Mouse (Mus musculus): Measurements from ENCODE around the gene Cep57l1. TPM values are rescaled to one million over a fixed set of nuclear protein-coding genes. Genes with fewer than 3 reads are reported as not detected.
A peak's percentile ranks its signal among the peaks of the same experiment; 100 is the strongest.
"Not testable (repeated sequence)": the region's sequence is repeated elsewhere in the genome, so short reads cannot be mapped to it uniquely, and the experiment has no call there.

Cep57l1 gene
- polyA plus RNA-seq, 1 experiment from 2014 or later, result 19.5 TPM

DNA sequence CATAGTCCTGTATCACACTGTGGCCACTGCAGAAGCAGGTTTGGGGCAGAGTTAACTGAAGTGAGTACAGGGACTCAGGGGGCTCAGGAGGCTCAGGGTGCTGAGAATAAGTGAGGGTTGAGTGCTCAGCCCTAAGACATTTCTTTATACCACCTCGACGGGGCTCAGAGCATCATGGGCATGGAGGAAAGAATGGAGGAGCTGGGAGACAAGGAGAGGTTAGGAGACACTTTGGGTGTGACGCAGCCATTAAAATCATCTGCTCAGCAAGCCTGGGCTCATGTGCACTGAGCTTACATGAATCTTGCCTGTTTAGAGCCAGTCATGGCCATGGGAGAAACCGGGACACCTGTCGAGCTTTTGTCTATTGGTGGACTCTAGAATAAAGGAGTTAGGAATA lies 10.7 kb upstream of the Cep57l1 start:
- WGBS, result 92% methylated on average over 5 of the region's 5 CpGs
- Histone ChIP-seq H3K9ac (ENCODE audit: low read length) (no peak overlapping the region), H3K4me3 (replicated peaks; ENCODE audit: low read length) (no peak overlapping the region), H3K9me3 (replicated peaks; ENCODE audit: control insufficient read depth, low read length) (no peaks in the 10 kb centered on the region), H3K27me3 (ENCODE audit: control insufficient read depth, insufficient read depth, low read length) (no peaks in the 10 kb centered on the region), H3K4me1 (ENCODE audit: control insufficient read depth, insufficient read depth, low read length) (0 out of 2 replicates have a peak, but pooled peaks cover 5% of the 10 kb centered on the region), H3K36me3 (ENCODE audit: control insufficient read depth, insufficient read depth, low read length) (no peaks in the 10 kb centered on the region), H3K4me2 (ENCODE audit: low read depth, low read length) (no peak overlapping the region), H3K27ac (ENCODE audit: low read length) (no peak overlapping the region)
- ATAC-seq (ENCODE audit: insufficient read depth, low FRiP score), result no peak

DNA sequence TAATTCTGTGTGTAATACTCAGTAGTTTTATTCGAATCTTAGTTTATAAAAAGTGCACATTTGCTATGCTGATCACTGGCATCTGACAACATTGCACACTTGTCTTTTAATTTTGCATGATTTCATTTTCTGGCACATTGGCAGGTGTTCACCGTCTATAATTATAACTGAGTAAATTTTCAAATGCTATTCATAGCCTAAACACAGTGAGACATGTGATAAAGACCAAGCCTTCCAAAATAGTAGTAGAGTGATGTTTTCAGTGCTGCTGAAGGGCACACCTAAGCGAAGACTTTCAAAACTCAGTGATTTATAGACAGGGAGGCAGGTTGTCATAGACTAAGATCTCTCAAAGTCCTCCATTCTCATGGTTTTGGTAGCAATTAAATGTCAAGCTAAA lies 9.6 kb upstream of the Cep57l1 start:
- H3K36me3 ChIP-seq (ENCODE audit: control insufficient read depth, insufficient read depth, low read length), result no peaks in the 10 kb centered on the region
- H3K9ac ChIP-seq (ENCODE audit: low read length), result no peak overlapping the region
- no peak overlapping the region for H3K4me3 ChIP-seq (replicated peaks; ENCODE audit: low read length)
- no peaks in the 10 kb centered on the region for H3K27me3 ChIP-seq (ENCODE audit: control insufficient read depth, insufficient read depth, low read length)
- H3K4me1 ChIP-seq (ENCODE audit: control insufficient read depth, insufficient read depth, low read length), result 0 out of 2 replicates have a peak, but pooled peaks cover 5% of the 10 kb centered on the region
- no peak for ATAC-seq (ENCODE audit: insufficient read depth, low FRiP score)
- H3K4me2 ChIP-seq (ENCODE audit: low read depth, low read length), result no peak overlapping the region
- H3K9me3 ChIP-seq (replicated peaks; ENCODE audit: control insufficient read depth, low read length), result no peaks in the 10 kb centered on the region
- 67% methylated on average over 3 of the region's 3 CpGs for WGBS
- H3K27ac ChIP-seq (ENCODE audit: low read length), result no peak overlapping the region

DNA sequence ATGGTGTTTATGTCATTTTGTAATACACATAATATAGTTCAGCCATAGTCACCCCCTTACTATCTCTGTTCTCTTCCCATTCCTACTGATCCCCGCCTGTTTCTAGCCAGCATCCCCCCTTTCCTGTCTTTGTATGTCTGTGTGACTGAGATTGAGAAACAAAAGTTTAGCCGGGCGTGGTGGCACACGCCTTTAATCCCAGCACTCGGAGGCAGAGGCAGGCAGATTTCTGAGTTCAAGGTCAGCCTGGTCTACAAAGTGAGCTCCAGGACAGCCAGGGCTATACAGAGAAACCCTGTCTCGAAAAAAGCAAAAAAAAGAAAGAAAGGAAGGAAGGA lies 9.0 kb upstream of the Cep57l1 start:
- WGBS, result 88% methylated on average over 6 of the region's 6 CpGs
- H3K9ac ChIP-seq (ENCODE audit: low read length); ATAC-seq (ENCODE audit: insufficient read depth, low FRiP score); H3K4me3 ChIP-seq (replicated peaks; ENCODE audit: low read length); H3K27ac ChIP-seq (ENCODE audit: low read length); H3K9me3 ChIP-seq (replicated peaks; ENCODE audit: control insufficient read depth, low read length); H3K36me3 ChIP-seq (ENCODE audit: control insufficient read depth, insufficient read depth, low read length); H3K4me2 ChIP-seq (ENCODE audit: low read depth, low read length); H3K4me1 ChIP-seq (ENCODE audit: control insufficient read depth, insufficient read depth, low read length); H3K27me3 ChIP-seq (ENCODE audit: control insufficient read depth, insufficient read depth, low read length): not testable (repeated sequence)

DNA sequence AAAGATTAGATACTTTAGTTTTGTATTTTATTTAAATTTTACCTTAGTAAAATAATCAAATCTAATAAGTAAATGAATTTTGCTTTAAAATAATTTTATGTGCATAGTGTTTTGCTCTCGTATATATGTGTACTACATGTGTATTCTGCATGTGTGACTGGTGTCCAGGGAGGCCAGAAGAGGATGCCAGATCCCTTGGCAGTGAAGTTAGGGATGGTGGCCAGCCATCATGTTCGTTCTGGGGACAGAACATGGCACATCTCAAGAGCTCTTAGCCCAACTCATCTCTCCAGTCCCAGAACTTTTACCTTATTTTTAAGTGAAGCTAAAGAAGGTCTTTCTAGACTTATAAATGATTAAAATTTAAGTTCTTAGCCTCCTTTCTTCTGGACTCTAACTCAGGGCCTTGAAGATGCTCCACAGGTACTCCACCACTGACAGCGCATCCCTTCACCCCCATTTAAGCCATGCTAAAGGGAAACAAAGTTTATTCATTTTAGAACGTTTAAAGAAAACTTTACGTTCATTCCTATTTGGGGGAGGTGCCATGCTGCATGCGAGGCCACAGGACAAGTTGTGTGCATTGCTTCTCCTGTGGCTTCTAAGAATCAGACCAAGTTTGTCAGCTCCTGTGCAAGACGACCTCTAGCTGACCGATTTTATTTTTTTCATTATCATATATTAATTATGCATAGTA lies 8.5 kb upstream of the Cep57l1 start:
- Histone ChIP-seq H3K4me3 (replicated peaks; ENCODE audit: low read length) (no peak overlapping the region), H3K36me3 (ENCODE audit: control insufficient read depth, insufficient read depth, low read length) (no peaks in the 10 kb centered on the region), H3K9me3 (replicated peaks; ENCODE audit: control insufficient read depth, low read length) (no peaks in the 10 kb centered on the region), H3K27ac (ENCODE audit: low read length) (no peak overlapping the region), H3K4me2 (ENCODE audit: low read depth, low read length) (no peak overlapping the region), H3K4me1 (ENCODE audit: control insufficient read depth, insufficient read depth, low read length) (peaks cover 6% of the 10 kb centered on the region; the same call in 1 of the 2 replicates), H3K9ac (ENCODE audit: low read length) (no peak overlapping the region), H3K27me3 (ENCODE audit: control insufficient read depth, insufficient read depth, low read length) (no peaks in the 10 kb centered on the region)
- ATAC-seq (ENCODE audit: insufficient read depth, low FRiP score), result no peak
- WGBS, result 87% methylated on average over 8 of the region's 8 CpGs

DNA sequence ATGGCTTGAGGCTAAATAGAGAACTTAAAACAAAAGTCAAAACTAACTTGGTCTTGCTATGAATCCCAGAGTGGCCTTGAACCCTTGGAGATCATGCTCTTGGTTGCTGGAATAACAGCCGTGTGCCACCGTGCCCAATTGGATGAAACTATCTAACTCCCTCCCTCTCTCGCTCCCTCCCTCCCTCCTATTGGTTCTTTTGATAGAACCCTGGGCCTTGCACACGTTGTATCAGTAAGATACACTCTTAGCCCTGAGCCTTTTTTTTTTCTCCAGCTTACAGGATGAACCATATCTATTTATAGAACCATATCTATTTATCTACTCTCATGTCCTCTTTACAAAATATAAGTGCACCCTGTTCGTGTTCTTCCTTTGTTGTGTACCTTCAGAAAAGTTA lies 6.8 kb upstream of the Cep57l1 start:
- Histone ChIP-seq H3K4me1 (ENCODE audit: control insufficient read depth, insufficient read depth, low read length) (peaks cover 14% of the 10 kb centered on the region), H3K4me3 (replicated peaks; ENCODE audit: low read length) (no peak overlapping the region), H3K27ac (ENCODE audit: low read length) (no peak overlapping the region), H3K9ac (ENCODE audit: low read length) (no peak overlapping the region), H3K27me3 (ENCODE audit: control insufficient read depth, insufficient read depth, low read length) (no peaks in the 10 kb centered on the region), H3K4me2 (ENCODE audit: low read depth, low read length) (no peak overlapping the region), H3K9me3 (replicated peaks; ENCODE audit: control insufficient read depth, low read length) (no peaks in the 10 kb centered on the region), H3K36me3 (ENCODE audit: control insufficient read depth, insufficient read depth, low read length) (no peaks in the 10 kb centered on the region)
- no peak for ATAC-seq (ENCODE audit: insufficient read depth, low FRiP score)
- 85% methylated on average over 5 of the region's 5 CpGs for WGBS

DNA sequence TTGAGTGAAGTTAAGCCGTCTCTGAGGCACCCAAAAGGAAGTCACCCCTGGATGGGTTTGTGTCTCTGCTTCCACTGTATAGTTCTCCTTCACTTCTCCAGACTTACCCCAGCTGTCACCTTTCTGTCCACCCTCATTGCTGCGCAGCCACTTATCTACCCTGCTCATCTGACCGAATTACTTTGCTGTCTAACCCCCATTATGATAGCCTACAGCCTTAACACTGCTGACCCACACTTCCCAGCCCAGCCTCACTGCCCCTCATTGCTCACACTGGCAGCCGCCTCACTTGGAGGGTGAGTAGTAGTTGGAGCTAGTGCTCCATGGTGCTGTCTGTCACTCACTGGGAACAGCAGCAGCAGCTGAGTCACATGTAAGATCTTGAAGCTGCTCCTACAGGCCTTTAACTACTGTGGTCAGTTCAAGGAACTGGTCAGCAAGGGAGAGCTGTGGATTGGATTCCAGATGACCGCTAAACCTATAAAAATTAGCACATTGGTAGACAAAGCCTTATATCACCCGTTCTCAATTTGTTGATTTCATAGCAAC lies 4.7 kb upstream of the Cep57l1 start:
- H3K36me3 ChIP-seq (ENCODE audit: control insufficient read depth, insufficient read depth, low read length), result no peaks in the 10 kb centered on the region
- no peaks in the 10 kb centered on the region for H3K9me3 ChIP-seq (replicated peaks; ENCODE audit: control insufficient read depth, low read length)
- no peak overlapping the region for H3K4me2 ChIP-seq (ENCODE audit: low read depth, low read length)
- no peak for ATAC-seq (ENCODE audit: insufficient read depth, low FRiP score)
- H3K4me3 ChIP-seq (replicated peaks; ENCODE audit: low read length), result no peak overlapping the region
- WGBS, result 80% methylated on average over 6 of the region's 6 CpGs
- H3K9ac ChIP-seq (ENCODE audit: low read length), result peak overlapping the region; percentile 7; the same call in 1 of the 2 replicates
- H3K27me3 ChIP-seq (ENCODE audit: control insufficient read depth, insufficient read depth, low read length), result no peaks in the 10 kb centered on the region
- H3K27ac ChIP-seq (ENCODE audit: low read length), result no peak overlapping the region
- H3K4me1 ChIP-seq (ENCODE audit: control insufficient read depth, insufficient read depth, low read length), result peaks cover 14% of the 10 kb centered on the region

DNA sequence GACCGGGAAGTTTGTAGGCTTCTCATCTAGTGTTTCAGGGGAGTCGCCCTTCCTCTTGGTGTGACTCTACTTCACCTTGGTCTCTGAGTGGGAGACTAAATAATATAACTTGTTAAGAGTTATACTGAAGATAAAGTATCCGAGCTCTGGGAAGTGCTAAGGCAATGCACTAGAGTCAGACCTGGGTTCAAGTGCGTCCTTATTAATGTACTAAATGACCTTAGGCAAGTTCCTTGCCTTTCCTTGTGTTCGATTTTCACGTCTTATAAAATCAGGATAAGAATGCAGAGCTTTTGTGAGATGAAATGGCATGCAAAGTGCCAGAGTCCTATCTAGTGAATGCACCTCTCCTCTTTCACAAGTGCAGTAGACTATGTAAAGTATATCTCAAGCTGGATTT lies 2.9 kb upstream of the Cep57l1 start:
- Histone ChIP-seq H3K36me3 (ENCODE audit: control insufficient read depth, insufficient read depth, low read length) (no peaks in the 10 kb centered on the region), H3K4me3 (replicated peaks; ENCODE audit: low read length) (peak overlapping the region; percentile 38), H3K4me1 (ENCODE audit: control insufficient read depth, insufficient read depth, low read length) (peaks cover 14% of the 10 kb centered on the region), H3K27me3 (ENCODE audit: control insufficient read depth, insufficient read depth, low read length) (no peaks in the 10 kb centered on the region), H3K9me3 (replicated peaks; ENCODE audit: control insufficient read depth, low read length) (no peaks in the 10 kb centered on the region), H3K4me2 (ENCODE audit: low read depth, low read length) (peak overlapping the region; percentile 51), H3K9ac (ENCODE audit: low read length) (0 out of 2 replicates have a peak overlapping the region, but pooled peaks have one; percentile 32), H3K27ac (ENCODE audit: low read length) (no peak overlapping the region)
- WGBS, result 71% methylated on average over 6 of the region's 6 CpGs
- ATAC-seq (ENCODE audit: insufficient read depth, low FRiP score), result no peak

DNA sequence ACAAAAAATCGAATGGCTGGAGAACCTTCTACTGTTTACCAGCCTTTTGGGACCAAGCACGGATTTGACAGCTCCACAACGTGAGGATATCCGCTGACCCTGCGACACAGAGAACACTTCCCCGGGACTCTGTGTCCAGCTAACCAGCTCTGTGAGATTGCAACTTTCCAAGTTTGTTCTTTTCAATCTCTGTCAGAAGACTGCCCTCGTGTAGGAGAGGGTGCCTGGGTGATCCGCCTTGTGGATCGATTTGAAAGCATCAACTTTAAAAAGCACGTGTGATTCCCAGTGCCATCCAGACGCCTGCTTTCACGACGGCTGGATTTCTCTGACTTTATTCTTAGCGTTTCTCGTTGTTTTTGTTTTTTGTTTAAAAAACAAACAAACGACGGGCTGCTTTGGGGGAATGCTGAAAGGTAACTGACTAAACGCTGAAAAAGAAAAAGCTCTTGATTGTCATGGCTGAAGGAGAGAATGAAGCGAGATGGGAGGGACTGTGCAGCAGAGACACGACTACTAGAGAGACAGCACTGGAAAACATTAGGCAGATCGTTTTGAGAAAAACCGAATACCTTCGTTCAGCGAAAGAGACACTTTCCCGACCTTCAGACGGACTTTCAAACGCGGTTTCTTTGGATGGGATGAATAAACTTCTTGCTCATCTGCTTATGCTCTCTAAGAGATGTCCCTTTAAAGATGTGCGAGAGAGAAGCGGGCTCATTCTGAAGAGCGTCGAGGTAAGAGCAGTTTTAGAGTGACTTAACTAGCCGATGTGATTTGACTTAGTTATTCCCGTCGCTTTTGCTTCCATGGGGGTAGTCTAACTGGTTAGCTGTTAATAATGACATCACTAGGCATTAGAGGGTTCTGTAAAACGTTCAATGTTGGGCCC lies 1.1 kb upstream of the Cep57l1 start:
- H3K27ac ChIP-seq (ENCODE audit: low read length), result peak overlapping the region; percentile 97
- H3K9me3 ChIP-seq (replicated peaks; ENCODE audit: control insufficient read depth, low read length), result no peaks in the 10 kb centered on the region
- H3K9ac ChIP-seq (ENCODE audit: low read length), result peak overlapping the region; percentile 85
- no peaks in the 10 kb centered on the region for H3K27me3 ChIP-seq (ENCODE audit: control insufficient read depth, insufficient read depth, low read length)
- H3K4me2 ChIP-seq (ENCODE audit: low read depth, low read length), result peak overlapping the region; percentile 83
- no peaks in the 10 kb centered on the region for H3K36me3 ChIP-seq (ENCODE audit: control insufficient read depth, insufficient read depth, low read length)
- WGBS, result under 1% methylated on average over 36 of the region's 36 CpGs
- peak overlapping the region; percentile 67 for H3K4me3 ChIP-seq (replicated peaks; ENCODE audit: low read length)
- no peak for ATAC-seq (ENCODE audit: insufficient read depth, low FRiP score)
- H3K4me1 ChIP-seq (ENCODE audit: control insufficient read depth, insufficient read depth, low read length), result peaks cover 14% of the 10 kb centered on the region

Data from stomach, embryonic 16.5 days (tissue).